Mouse (Mus musculus) C2C12 (cell line): ENCODE measurements at regions not wholly inside any gene's neighbourhood (a gene's known extent, or its start where the extent isn't known, plus 50 kb on each side); places are given as distances from the start of the nearest gene placed in this dataset.

Source experiments
- CTCF ChIP-seq: IDR thresholded peaks from one replicate; pipeline ENCODE4 v1.5.1; 2011; ENCODE audit not compliant: control insufficient read depth, insufficient read depth, insufficient read length
- MAX ChIP-seq: IDR thresholded peaks from one replicate; pipeline ENCODE4 v1.6.1; 2011; ENCODE audit warnings: mild to moderate bottlenecking, control low read depth
- USF1 ChIP-seq: IDR thresholded peaks from one replicate; pipeline ENCODE4 v1.6.1; 2011; ENCODE audit warnings: low read depth, mild to moderate bottlenecking, control low read depth, moderate library complexity

DNA sequence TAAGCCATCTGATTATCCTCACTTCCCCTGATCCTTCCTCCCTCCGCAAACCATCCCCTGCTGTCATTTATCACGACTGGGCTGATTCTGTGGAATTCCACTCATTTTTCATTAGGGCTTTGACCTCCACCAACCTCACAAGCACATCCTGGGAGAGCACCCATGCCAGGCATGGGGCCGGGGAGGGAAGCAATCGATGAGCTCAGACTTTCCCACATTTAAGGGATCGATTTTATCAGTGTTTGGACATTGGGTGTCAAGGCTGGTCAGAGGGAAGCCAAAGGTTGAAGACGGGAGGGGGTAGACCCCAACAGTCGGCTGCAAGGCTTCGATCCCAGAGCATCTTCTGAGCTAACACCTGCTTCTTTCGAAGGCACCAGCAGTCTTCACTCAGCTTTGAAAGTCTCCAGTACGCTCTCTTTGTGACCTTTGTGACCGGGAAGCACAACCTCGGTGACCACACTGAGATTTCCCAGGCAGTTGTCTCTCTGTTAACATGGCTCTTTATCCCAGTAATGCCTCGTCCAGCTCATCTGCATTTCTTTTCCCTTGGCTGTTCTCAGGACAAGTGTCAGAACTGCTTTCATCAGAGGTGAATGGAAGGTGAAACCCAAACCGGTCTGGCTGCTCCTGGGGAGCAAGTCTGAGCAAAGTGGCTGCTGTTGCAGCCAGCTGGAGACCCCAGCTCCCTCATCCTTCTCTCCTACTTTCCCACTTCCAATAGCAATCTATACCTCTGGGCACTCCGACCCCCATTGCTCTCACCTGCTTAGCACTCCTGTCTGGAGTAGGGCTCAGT is 53.7 kb upstream of the Sox9 start:
- TF ChIP-seq USF1 (no peak), MAX (no peak), CTCF (no peak)
